17 mouse cellular contexts compared by ENCODE assay signal in the genomic region with DNA sequence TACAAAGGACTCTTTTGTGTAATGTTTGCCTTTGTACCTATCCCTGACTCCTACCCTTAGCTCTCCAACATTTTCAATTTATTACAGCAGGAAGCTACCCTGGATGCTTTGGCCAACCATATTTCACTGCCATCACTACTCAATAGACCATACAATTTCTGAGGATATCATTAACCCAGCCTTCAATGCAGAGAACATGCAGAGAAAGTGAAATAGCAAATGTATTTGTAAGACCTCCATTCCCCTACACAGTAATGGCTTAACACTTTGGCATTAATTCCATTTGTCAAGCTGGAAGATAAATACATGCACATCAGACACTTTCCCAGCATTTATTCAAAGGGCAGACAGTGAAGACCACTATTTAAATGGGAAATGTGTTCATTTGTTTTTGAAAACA.
"Had no signal": no experiment of that assay in that cellular context is flagged by ENCODE, and none has a peak within 500 bp of the region (broad histone marks: within the 10 kb centered on the region; RNA-seq: fewer than 3 reads in every experiment).

No protein-coding gene starts in this region.

- H3K4me3 ChIP-seq: kidney, embryonic 15.5 days; left cerebral cortex, adult 2 months; liver, embryonic 13.5 days; midbrain, embryonic 12.5 days; midbrain, embryonic 15.5 days; stomach, embryonic 15.5 days had no signal

- DNase-seq: kidney, adult 11 months; kidney, adult 8-10 months; kidney, postnatal 10 days; kidney, postnatal 36 days; layer of hippocampus, postnatal 36 days; liver, embryonic 13.5 days; lung, adult 2 months; lung, postnatal 14 days; lung, postnatal 4 days; right cerebral cortex, postnatal 4 days; spleen, adult 18-20 months; thymus, postnatal 25 days had no signal

- H3K4me1 ChIP-seq: kidney, embryonic 15.5 days; liver, embryonic 13.5 days; midbrain, embryonic 15.5 days; stomach, embryonic 15.5 days had no signal

- H3K9me3 ChIP-seq: kidney, embryonic 15.5 days; liver, embryonic 13.5 days; midbrain, embryonic 12.5 days; midbrain, embryonic 15.5 days; stomach, embryonic 15.5 days had no signal

- H3K27ac ChIP-seq: kidney, embryonic 15.5 days; left cerebral cortex, adult 2 months; liver, embryonic 13.5 days; midbrain, embryonic 12.5 days; midbrain, embryonic 15.5 days; stomach, embryonic 15.5 days had no signal

- H3K9ac ChIP-seq: kidney, embryonic 15.5 days; liver, embryonic 13.5 days; midbrain, embryonic 12.5 days; midbrain, embryonic 15.5 days; stomach, embryonic 15.5 days had no signal

- H3K36me3 ChIP-seq: kidney, embryonic 15.5 days; liver, embryonic 13.5 days; midbrain, embryonic 12.5 days; midbrain, embryonic 15.5 days; stomach, embryonic 15.5 days had no signal

- H3K27me3 ChIP-seq: kidney, embryonic 15.5 days; liver, embryonic 13.5 days; midbrain, embryonic 12.5 days; midbrain, embryonic 15.5 days; stomach, embryonic 15.5 days had no signal

- ATAC-seq: midbrain, embryonic 15.5 days had no signal

- H3K4me2 ChIP-seq: kidney, embryonic 15.5 days; liver, embryonic 13.5 days; midbrain, embryonic 12.5 days; midbrain, embryonic 15.5 days; stomach, embryonic 15.5 days had no signal
